In the genomic region with DNA sequence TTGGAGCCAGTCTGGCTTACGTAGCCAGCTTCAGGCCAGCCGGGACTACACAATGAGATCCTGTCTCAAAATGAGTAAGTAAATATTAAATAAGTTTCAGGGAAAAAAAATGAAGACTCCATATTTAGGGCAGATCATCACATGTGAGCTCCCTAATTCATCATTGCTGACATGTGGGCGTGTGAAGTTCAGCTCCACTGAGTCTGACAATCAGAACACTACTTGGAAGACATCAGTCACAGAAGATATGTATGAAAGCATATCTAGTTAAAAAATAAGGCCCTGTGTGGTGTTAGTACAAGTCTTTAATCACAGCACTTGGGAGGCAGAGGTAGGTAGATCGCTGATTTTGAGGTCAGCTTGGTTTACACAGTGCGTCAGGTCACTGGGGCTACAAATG, we compare ENCODE assay signal across 20 mouse cellular contexts. TPM values are rescaled to one million over a fixed set of nuclear protein-coding genes. Genes with fewer than 3 reads are reported as not detected.
"Had no signal": no experiment of that assay in that cellular context is flagged by ENCODE, and none has a peak within 500 bp of the region (broad histone marks: within the 10 kb centered on the region; RNA-seq: fewer than 3 reads in every experiment).

No protein-coding gene starts in this region.

- H3K27ac ChIP-seq: neural tube, embryonic 13.5 days; neural tube, embryonic 15.5 days; stomach, embryonic 15.5 days; stomach, postnatal 0 days had no signal

- H3K4me2 ChIP-seq: neural tube, embryonic 13.5 days; neural tube, embryonic 15.5 days; stomach, embryonic 15.5 days had no signal

- DNase-seq: retina, postnatal 1 day; right cerebral cortex, adult 18-20 months; right cerebral cortex, postnatal 14 days; right cerebral cortex, postnatal 25 days; right cerebral cortex, postnatal 4 days; spleen, adult 18-20 months; thymus, adult 18-20 months; thymus, adult 2 months; thymus, postnatal 14 days; thymus, postnatal 25 days; thymus, postnatal 36 days; thymus, postnatal 4 days had no signal

- H3K4me3 ChIP-seq: neural tube, embryonic 13.5 days; neural tube, embryonic 15.5 days; stomach, embryonic 15.5 days had no signal

- H3K27me3 ChIP-seq: neural tube, embryonic 13.5 days; neural tube, embryonic 15.5 days; stomach, embryonic 15.5 days had no signal

- H3K9ac ChIP-seq: neural tube, embryonic 13.5 days; neural tube, embryonic 15.5 days; stomach, embryonic 15.5 days had no signal

- H3K9me3 ChIP-seq: neural tube, embryonic 13.5 days; neural tube, embryonic 15.5 days; stomach, embryonic 15.5 days had no signal

RNA-seq across cellular contexts. Expression of gene Doc2a, which starts 40.1 kb away (rescaled TPM):
- total RNA-seq: neutrophil, adult 5-6 weeks had no signal
- polyA plus RNA-seq: small intestine, adult 2 months; spleen, adult 2 months; urinary bladder, adult 2 months had no signal
